Mouse (Mus musculus) ovary, postnatal 14 days (tissue): ENCODE results near the gene Tbc1d5.

Source experiments
- DNase-seq: peaks from one replicate; pipeline ENCODE4 v3.0.0; 2022; ENCODE audit warnings: low spot score

Tbc1d5 gene

GRCm38 (mm10) chr17:51104294-51104693, 74.9 kb downstream of the Tbc1d5 start:
- DNase-seq = no peak

GRCm38 (mm10) chr17:51043869-51044268, 135.3 kb downstream of the Tbc1d5 start:
- DNase-seq = no peak

GRCm38 (mm10) chr17:51040861-51041260, 138.3 kb downstream of the Tbc1d5 start:
- no peak for DNase-seq

GRCm38 (mm10) chr17:51023227-51023626, 155.9 kb downstream of the Tbc1d5 start:
- no peak for DNase-seq

GRCm38 (mm10) chr17:51016384-51016783, 162.8 kb downstream of the Tbc1d5 start:
- no peak for DNase-seq

- DNase-seq = no peak
Observed at GRCm38 (mm10) chr17:51013908-51014307, 165.2 kb downstream of the Tbc1d5 start.

GRCm38 (mm10) chr17:51003179-51003578, 176.0 kb downstream of the Tbc1d5 start:
- DNase-seq = no peak

GRCm38 (mm10) chr17:50998216-50998615, 180.9 kb downstream of the Tbc1d5 start:
- DNase-seq = no peak

- no peak for DNase-seq
Observed at GRCm38 (mm10) chr17:50993294-50993993, 185.7 kb downstream of the Tbc1d5 start.

- DNase-seq = no peak
Observed at GRCm38 (mm10) chr17:50990770-50991405, 188.3 kb downstream of the Tbc1d5 start.

GRCm38 (mm10) chr17:50987935-50988334, 191.2 kb downstream of the Tbc1d5 start:
- no peak for DNase-seq

GRCm38 (mm10) chr17:50981933-50982332, 197.2 kb downstream of the Tbc1d5 start:
- DNase-seq = no peak

GRCm38 (mm10) chr17:50972142-50972541, 207.0 kb downstream of the Tbc1d5 start:
- DNase-seq = no peak

- DNase-seq = no peak
Observed at GRCm38 (mm10) chr17:50966147-50966546, 213.0 kb downstream of the Tbc1d5 start.

- DNase-seq = no peak
Observed at GRCm38 (mm10) chr17:50954313-50954712, 224.8 kb downstream of the Tbc1d5 start.

GRCm38 (mm10) chr17:50922308-50922707, 256.8 kb downstream of the Tbc1d5 start:
- DNase-seq = no peak

- DNase-seq = no peak
Observed at GRCm38 (mm10) chr17:50915216-50915615, 263.9 kb downstream of the Tbc1d5 start.

- no peak for DNase-seq
Observed at GRCm38 (mm10) chr17:50908568-50909335, 270.4 kb downstream of the Tbc1d5 start.

- DNase-seq = no peak
Observed at GRCm38 (mm10) chr17:50908160-50908559, 271.0 kb downstream of the Tbc1d5 start.

GRCm38 (mm10) chr17:50906630-50907029, 272.5 kb downstream of the Tbc1d5 start:
- no peak for DNase-seq

GRCm38 (mm10) chr17:50904463-50904862, 274.7 kb downstream of the Tbc1d5 start:
- no peak for DNase-seq

GRCm38 (mm10) chr17:50897867-50898266, 281.3 kb downstream of the Tbc1d5 start:
- DNase-seq = no peak

GRCm38 (mm10) chr17:50889475-50889874, 289.7 kb downstream of the Tbc1d5 start:
- no peak for DNase-seq
